Mouse (Mus musculus) kidney, adult 9 months (tissue): ENCODE results near the gene Det1.

Source experiments
- DNase-seq: peaks from one replicate; pipeline ENCODE4 v3.0.0; 2022

Det1 gene

GRCm38 (mm10) chr7:78778741-78779140 lies 68.3 kb downstream of the Det1 start:
- peak; percentile 61 for DNase-seq
